Mouse (Mus musculus) left cerebral cortex, adult 8-10 months (tissue): ENCODE results near the gene Grb10. TPM values are rescaled to one million over a fixed set of nuclear protein-coding genes. Genes with fewer than 3 reads are reported as not detected.

ENCODE experiments used
- DNase-seq, 2 experiments: peaks; one replicate each; pipeline ENCODE4 v3.0.0; 2022; ENCODE audit warnings: low spot score in 2 of 2
- total RNA-seq, 4 experiments: library from RNA; stranded (reverse); gene quantifications; 2 replicates each; pipeline ENCODE4 v1.2.4; 2022

Grb10 gene
- total RNA-seq, 4 experiments from 2014 or later: 47.8 to 55.4 (median 52.4) TPM

GRCm38 (mm10) chr11:11970246-11970645 is 68.2 kb downstream of the Grb10 start:
- no peak for DNase-seq

- DNase-seq: no peak
These were observed 69.7 kb downstream of the Grb10 start for GRCm38 (mm10) chr11:11968830-11969229.

GRCm38 (mm10) chr11:11967519-11967918 is 71.0 kb downstream of the Grb10 start:
- DNase-seq: no peak

- no peak for DNase-seq
These were observed 72.3 kb downstream of the Grb10 start for GRCm38 (mm10) chr11:11966220-11966619.

- no peak for DNase-seq
These were observed 72.9 kb downstream of the Grb10 start for GRCm38 (mm10) chr11:11965501-11966125.

- DNase-seq: no peak
These were observed 73.8 kb downstream of the Grb10 start for GRCm38 (mm10) chr11:11964729-11965128.

GRCm38 (mm10) chr11:11963587-11963986 is 74.9 kb downstream of the Grb10 start:
- no peak for DNase-seq

GRCm38 (mm10) chr11:11963065-11963464 is 75.4 kb downstream of the Grb10 start:
- DNase-seq: no peak

- DNase-seq: no peak
These were observed 75.9 kb downstream of the Grb10 start for GRCm38 (mm10) chr11:11962629-11962954.

GRCm38 (mm10) chr11:11961917-11962628 is 76.4 kb downstream of the Grb10 start:
- DNase-seq: no peak

- DNase-seq: no peak
These were observed 77.6 kb downstream of the Grb10 start for GRCm38 (mm10) chr11:11960858-11961257.

- no peak for DNase-seq
These were observed 78.3 kb downstream of the Grb10 start for GRCm38 (mm10) chr11:11960227-11960626.

GRCm38 (mm10) chr11:11958479-11958878 is 80.0 kb downstream of the Grb10 start:
- no peak for DNase-seq

GRCm38 (mm10) chr11:11958061-11958361 is 80.5 kb downstream of the Grb10 start:
- no peak for DNase-seq

GRCm38 (mm10) chr11:11957211-11958060 is 81.0 kb downstream of the Grb10 start:
- DNase-seq: no peak

- DNase-seq: no peak
These were observed 82.7 kb downstream of the Grb10 start for GRCm38 (mm10) chr11:11955783-11956182.

GRCm38 (mm10) chr11:11954606-11955005 is 83.9 kb downstream of the Grb10 start:
- DNase-seq: no peak

GRCm38 (mm10) chr11:11954115-11954438 is 84.4 kb downstream of the Grb10 start:
- no peak for DNase-seq

GRCm38 (mm10) chr11:11953364-11954114 is 84.9 kb downstream of the Grb10 start:
- DNase-seq: no peak

- DNase-seq: no peak
These were observed 85.9 kb downstream of the Grb10 start for GRCm38 (mm10) chr11:11952569-11952968.

- DNase-seq: no peak
These were observed 89.5 kb downstream of the Grb10 start for GRCm38 (mm10) chr11:11948988-11949365.
